Mouse (Mus musculus): ENCODE measurements around the gene Hoxd11.

The Hoxd11 gene

DNA sequence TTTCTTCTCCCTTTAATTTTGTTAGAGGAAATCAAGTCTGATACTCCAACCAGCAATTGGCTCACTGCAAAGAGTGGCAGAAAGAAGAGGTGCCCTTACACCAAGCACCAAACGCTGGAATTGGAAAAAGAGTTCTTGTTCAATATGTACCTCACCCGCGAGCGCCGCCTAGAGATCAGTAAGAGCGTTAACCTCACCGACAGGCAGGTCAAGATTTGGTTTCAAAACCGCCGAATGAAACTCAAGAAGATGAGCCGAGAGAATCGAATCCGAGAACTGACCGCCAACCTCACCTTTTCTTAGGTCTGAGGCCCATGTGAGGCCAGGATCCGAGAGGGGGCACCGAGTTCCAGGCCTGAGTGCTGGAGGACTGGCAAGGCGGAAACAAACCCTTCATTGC is 14.7 kb downstream of the Hoxd11 start:
- CTCF ChIA-PET, result no interaction called here

- CTCF ChIA-PET, result no interaction called here
Observed at GRCm38 (mm10) chr2:74695383-74695782, 16.0 kb downstream of the Hoxd11 start.

GRCm38 (mm10) chr2:74695813-74696430 is 16.6 kb downstream of the Hoxd11 start:
- CTCF ChIA-PET, result no interaction called here

DNA sequence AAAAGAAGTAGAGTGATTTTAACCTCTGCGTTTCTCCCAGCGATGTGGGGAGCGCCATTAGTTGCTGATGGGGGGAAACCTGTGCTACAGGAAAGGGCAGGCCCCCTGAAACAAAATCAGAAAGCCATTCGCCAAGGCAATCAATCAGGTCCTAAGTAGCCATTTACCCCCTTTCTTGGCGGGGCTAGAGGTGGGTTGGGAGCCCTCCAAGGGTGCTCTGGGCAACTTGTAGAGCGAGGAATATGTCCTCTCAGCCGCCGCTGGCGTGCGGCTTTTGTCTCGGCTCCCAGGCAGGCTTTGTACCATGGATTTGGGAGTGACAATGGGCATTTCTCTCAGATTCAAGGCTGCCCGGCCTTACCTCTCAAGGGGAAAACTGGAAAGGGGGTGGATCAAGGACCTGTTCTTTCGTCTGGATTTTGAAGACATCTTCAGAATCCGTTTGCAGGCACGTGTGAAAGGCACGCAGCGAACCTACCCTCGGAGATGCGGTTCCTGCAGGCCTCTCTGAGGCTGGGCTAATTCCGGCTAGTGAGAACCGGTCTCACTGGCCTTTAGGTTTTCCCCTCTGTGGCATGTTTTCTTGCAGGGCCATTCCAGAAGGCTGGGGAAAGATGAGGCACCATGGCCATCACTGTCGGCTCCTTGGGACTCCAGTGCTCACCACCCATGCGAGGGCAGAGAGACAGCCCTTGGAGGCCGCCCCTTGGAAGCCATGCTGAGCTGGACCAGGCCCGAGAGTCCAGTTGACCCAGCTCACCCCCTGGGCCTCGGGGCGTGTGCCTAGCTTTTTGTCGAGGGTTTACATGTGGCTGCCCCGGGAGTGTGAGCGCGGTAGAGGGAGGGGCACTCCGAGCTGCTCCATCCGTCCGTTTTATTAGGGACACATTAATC is 17.3 kb downstream of the Hoxd11 start:
- CTCF ChIA-PET, result no interaction called here

DNA sequence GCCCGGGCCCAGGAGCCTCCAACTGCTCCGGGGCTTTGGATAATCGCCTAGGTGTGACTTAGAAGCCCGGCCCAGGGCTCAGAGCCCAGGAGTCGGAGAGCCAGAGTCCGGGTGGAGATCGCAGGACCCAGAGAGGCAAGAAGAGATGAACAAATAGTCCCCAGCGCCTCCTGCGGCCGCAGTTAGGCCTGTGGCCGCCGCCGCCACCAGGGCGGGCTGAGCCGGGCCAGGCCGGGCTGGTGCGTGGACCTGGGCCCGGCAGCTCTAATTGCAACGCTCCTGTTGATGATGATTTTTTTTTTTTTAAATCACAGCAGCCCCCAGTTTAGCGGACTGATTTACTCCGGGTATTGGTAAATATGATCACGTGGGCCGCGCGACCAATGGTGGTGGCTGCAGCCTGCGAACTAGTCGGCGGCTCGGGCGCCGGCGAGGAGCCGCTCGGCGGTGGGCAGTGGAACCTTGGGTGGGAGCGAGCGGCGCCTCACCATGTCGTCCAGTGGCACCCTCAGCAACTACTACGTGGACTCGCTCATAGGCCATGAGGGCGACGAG is 18.3 kb downstream of the Hoxd11 start, which contains the start of gene Hoxd9:
Hoxd9 (plus strand) TSS at position 161 of the 555 bp plus-strand sequence.
- CTCF ChIA-PET, result no interaction called here

DNA sequence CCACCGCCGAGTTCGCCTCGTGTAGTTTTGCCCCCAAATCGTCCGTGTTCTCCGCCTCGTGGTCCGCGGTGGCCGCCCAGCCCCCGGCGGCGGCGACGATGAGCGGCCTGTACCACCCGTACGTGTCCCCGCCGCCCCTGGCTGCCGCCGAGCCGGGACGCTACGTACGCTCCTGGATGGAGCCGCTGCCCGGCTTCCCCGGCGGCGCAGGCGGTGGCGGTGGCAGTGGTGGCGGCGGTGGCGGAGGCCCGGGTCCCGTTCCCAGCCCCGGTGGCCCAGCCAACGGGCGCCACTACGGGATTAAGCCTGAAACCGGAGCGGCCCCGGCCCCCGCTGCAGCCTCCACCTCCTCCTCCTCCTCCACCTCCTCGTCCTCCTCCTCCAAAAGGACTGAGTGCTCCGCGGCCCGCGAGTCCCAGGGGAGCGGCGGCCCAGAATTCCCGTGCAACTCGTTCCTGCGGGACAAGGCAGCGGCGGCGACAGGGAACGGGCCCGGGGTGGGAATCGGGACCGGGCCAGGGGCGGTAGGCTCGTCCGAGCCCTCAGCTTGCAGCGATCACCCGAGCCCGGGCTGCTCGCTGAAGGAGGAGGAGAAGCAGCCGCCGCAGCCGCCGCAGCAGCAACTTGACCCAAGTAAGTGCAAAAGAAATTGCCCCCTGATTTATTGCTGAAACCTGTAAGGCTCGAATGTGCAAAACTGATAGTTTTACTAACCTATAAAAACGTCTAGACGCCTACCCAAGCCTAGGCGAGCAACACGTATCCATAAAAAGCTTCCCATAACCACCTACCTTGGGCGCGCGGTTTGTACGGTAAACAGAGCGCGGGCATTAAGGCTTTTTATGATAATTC is 19.1 kb downstream of the Hoxd11 start:
- CTCF ChIA-PET, result interaction anchor here (0.7 kb wide), 1 partner anchor 249 kb away, joined by 3 read pairs; no protein-coding TSS in a partner anchor

GRCm38 (mm10) chr2:74699053-74699430 is 19.7 kb downstream of the Hoxd11 start:
- CTCF ChIA-PET, result interaction anchor here (0.7 kb wide), 1 partner anchor 250 kb away, joined by 3 read pairs; no protein-coding TSS in a partner anchor

DNA sequence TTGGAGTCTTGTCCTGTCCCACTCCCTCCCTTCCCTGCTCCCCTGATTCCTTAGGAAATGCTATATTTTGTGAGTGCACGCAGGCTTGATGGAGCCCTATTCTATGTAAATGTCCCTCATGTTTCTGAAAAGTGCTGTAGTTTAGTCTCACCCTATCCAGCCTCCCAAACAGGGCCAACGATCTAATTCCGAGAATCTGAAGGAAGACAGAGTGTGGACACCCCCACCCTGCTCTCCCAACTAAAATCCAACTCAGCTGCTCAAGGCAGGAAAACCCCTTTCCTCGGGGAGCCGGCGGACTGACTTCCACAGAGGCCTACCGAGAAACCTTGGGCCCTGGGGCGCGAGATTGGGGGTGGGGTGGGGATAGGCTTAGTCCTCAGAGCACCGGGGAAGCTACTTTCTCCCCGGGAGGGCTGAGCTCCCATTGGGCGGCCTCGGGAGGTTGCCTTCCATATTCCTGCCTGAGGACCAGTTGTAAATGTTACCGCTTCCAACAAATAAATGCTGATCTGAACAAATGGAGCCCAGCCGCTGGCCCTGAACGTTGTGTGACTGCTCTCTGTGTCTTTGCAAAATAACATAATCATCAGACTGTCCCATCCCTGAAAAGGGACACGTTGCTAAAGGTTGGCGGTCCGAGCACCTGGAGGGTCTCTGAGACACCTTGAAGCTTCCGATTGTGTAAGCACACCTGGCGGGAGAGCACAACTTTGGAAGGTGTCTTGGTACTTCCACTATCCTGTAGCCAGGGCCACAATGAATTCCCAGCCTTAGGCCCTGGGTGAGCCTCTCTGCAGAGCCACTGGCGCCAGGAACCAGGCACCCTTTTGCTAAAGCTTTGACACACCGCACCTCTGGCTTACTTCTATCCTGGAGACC is 20.5 kb downstream of the Hoxd11 start:
- CTCF ChIA-PET, result no interaction called here

GRCm38 (mm10) chr2:74700546-74701112 is 21.3 kb downstream of the Hoxd11 start:
- CTCF ChIA-PET, result interaction anchor here (0.6 to 0.9 kb wide), 3 partner anchors 263 to 1750 kb away, joined by 4 to 7 read pairs (median 6); no protein-coding TSS in a partner anchor

- CTCF ChIA-PET, result interaction anchor here (0.7 kb wide), 1 partner anchor 1758 kb away, joined by 4 read pairs; no protein-coding TSS in a partner anchor
Observed at GRCm38 (mm10) chr2:74701949-74702819, 22.8 kb downstream of the Hoxd11 start.

DNA sequence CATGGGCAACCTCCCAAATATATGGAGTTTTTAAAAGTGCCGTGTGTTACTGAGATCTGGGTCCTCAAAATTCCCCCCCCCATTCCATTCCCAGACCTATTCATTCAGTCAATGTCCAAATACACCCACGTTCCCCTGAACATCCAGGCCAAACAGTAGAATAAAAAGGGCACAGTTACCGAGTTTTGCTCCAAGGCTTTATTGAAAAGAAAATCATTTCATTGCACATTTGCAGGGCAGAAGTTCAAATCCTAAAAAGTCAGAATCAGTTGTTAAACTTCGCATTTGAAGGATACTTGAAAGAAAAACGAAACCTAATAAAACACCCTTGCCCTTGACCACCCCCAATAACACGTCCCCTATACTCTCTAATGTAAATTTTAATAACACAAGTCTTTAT is 23.5 kb downstream of the Hoxd11 start:
- CTCF ChIA-PET, result no interaction called here

GRCm38 (mm10) chr2:74703317-74703716 is 24.0 kb downstream of the Hoxd11 start:
- CTCF ChIA-PET, result no interaction called here

- CTCF ChIA-PET, result interaction anchor here (0.6 kb wide), 1 partner anchor 75 kb away, joined by 3 read pairs; no protein-coding TSS in a partner anchor
Observed at GRCm38 (mm10) chr2:74703720-74704392, 24.5 kb downstream of the Hoxd11 start.

DNA sequence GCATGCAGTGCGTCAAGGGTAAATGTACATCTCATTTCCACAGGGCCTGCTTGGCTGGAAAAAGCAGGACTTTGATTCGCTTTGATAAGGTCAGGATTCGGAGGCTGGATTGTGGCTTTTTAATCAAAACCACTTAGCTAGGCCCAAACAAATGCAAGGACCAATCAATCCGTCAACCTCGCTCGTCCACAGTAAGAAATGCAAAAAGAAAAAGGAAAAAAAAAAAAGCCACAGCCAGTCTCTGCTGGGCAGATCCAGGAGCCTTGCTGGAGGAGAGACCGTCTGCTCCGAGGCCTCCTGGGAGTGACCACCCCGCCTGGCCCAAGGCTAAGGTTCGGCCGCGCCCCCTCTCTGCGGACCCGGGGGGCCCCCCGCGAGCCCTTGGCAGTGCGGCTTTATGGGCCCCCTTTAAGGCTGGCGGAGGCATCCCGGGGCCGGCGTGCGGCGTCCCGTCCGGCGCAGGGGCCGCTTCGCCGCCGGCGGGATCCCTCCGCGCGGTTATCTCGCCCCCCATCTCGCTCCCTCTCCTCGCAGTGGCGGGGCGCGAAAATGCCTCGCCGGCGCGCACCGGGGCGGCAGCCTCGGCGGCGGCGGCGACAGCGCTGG is 25.1 kb downstream of the Hoxd11 start, which contains the start of gene Hoxd8:
Hoxd8 (plus strand) TSS at position 223 of the 606 bp plus-strand sequence.
- CTCF ChIA-PET, result interaction anchor here (0.5 to 0.6 kb wide), 2 partner anchors 74 to 446 kb away, joined by 3 read pairs; no protein-coding TSS in a partner anchor

DNA sequence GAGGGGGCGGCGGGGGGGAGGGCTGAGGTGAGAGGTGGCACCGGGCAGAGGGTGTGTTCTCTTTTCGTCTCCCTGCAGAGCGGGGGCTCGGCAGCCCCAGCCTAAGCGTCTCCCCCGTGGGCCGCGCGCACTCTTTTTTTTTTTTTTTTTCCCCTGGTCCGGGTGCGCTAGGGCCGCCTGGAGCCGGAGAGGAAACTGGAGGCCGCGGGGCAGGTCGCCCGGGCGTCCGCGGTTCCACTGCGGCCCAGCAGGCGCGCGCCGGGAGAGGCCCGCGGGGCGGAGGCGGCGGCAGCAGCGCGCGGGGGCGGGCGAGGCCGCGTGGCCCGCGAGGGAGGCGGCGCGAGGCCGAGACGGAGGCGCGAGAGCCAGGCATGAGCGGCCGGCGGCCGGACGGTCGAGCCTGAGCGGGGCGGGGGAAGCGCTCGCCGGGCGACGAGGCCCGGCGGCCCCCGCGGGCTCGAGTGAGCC is 25.7 kb downstream of the Hoxd11 start:
- CTCF ChIA-PET, result interaction anchor here (0.5 kb wide), 1 partner anchor 445 kb away, joined by 3 read pairs; no protein-coding TSS in a partner anchor

- CTCF ChIA-PET, result interaction anchor here (0.6 to 0.7 kb wide), 2 partner anchors 25 to 793 kb away, joined by 4 to 6 read pairs; no protein-coding TSS in a partner anchor
Observed at GRCm38 (mm10) chr2:74705467-74706089, 26.2 kb downstream of the Hoxd11 start.

DNA sequence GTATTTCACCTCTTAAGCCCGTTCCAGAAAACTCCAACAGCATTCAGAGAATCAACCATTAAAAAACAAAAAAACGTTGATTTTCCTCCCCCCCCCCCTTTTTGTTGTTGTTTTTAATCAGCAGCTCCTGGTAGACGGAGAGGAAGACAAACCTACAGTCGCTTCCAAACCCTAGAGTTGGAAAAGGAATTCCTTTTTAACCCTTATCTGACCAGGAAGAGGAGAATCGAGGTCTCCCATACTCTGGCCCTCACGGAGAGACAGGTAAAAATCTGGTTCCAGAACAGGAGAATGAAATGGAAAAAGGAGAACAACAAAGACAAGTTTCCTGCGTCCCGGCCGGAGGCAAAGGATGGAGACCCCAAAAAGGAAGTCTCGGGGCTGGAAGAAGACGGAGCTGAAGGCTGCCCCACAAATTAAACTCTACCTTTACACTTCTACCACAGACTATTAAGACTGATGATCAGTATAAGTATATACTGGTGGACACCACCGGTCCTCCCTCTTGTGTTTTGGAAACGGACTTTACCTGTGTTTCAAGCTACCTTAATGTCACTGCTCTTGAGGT is 27.1 kb downstream of the Hoxd11 start:
- CTCF ChIA-PET, result interaction anchor here (0.7 kb wide), 1 partner anchor 24 kb away, joined by 4 read pairs; no protein-coding TSS in a partner anchor
